Mouse (Mus musculus): ENCODE data around the gene Rln1. TPM values are rescaled to one million over a fixed set of nuclear protein-coding genes. Genes with fewer than 3 reads are reported as not detected.
A peak's percentile ranks its signal among the peaks of the same experiment; 100 is the strongest.

Rln1 gene
- not detected for total RNA-seq (2021)
- long read RNA-seq, experiment 1: 0 reads
- long read RNA-seq, experiment 2: 0 reads

DNA sequence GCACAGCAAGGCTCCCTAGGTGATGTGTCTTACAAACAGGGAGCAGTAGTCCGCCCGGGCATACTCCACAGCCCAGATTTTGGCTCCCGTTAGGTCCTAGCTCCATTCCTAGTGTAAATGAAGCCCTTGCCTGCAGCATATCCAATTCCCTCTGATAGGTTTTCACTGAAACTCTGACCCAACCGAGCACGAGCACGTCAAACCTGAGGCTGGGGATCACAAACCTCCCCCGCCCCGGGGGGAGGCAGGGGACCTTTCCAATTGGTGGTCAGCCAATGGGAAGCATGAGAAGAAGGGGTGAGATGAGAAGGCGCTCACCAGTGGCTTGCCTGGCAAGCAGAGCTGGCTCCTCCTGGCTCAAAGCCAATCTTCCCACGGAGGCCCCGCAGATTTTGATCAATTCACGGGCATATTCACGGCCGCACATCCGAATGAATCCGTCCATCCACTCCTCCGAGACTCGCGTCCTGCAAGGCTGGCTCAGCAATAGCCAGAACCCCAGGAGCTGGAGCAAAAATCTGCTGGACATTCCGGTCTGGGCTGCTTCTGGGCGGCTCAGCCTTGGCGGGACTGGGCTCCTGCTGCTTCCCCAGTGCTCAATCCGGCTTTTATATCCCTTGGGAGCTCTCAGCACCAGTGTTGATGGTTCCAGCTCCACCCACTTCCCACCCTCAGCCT, at the start of gene Rln1:
TSS of gene Rln1 (minus strand) at position 603 of the 678 bp plus-strand sequence.
- DNase-seq: no peak

DNA sequence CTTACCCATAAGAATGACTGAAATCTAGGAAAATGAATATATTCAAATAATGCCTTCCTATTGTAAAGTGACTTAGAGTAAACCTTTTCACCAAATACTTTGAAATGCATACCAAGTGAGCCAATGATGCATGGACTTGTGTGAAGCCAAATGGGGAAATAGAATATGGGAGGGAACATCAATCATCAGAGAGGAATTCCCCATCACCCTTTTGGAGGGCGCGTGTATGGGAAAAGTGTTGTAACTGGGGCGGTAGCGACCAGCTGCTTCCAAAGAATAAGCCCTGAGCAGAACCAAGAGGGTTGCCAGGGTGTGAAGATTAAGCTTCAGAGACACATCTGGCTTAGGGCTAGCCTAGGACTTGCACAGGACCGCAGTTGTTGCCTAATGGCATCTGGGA, 48.9 kb upstream of the Rln1 start:
- DNase-seq: no peak

DNA sequence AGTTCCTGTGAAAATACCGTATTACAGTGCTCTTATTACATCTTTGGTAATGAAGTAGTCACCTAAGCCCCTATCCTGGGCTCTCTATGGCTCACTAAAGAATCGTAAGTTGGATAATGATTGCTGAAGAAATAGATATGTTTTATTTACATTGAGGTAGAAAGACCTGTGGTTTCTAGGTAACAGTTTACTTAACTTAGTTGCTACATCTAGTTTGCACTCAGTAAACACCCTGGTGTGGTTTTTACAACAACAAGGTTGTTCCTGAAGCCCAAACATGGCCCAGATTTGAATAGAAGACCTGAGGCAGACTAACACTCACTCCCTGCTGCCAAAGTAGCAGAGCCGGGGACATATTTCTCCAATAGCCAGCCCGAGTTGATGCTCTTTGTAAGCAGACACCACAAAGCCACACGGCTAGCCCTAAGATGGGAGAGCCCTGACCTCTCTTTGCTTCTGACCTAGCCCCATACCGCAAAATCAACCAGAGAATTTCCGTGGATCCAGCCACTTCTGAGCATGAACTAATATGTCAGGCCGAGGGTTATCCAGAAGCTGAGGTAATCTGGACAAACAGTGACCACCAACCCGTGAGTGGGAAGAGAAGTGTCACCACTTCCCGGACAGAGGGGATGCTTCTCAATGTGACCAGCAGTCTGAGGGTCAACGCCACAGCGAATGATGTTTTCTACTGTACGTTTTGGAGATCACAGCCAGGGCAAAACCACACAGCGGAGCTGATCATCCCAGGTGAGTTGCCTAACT, 45.6 kb upstream of the Rln1 start:
- no peak for DNase-seq

DNA sequence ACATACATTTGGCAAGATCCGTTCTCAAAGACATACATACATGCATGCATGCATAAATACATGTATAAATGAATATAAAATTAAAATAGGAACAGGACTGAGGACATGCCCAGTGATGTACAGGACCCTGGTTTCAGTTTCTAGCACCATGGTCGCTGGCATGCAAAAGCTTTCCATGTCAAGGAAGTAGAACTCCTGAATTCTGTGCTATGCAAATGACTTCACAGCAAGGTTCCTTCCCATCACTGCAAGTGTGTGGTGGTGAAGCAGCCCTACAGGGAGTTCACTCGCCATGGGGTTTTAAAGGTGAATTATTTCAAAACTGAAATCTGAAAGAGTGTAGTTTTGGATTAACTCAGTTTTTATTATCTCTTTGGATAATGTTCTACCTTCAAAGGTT, 41.9 kb upstream of the Rln1 start:
- DNase-seq: no peak

DNA sequence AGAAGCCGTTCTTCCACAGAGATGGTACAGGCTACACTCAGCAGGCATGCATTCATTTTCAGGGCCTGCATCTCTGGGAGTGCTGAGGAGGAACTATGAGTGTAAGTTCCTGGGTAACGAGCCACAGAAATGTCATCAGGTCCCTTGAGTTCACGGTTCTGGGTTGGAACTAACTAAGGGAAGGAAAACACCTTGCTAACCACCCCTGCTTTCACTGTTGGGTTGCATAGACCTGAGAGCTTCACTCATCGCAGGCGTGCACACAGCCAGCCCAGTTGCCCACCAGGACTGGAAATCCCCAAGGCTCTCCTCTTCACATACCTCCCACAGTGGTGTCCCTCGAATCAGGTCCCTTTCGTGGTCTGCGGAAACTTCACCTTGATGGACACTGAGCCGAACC, 40.5 kb upstream of the Rln1 start:
- no peak for DNase-seq

DNA sequence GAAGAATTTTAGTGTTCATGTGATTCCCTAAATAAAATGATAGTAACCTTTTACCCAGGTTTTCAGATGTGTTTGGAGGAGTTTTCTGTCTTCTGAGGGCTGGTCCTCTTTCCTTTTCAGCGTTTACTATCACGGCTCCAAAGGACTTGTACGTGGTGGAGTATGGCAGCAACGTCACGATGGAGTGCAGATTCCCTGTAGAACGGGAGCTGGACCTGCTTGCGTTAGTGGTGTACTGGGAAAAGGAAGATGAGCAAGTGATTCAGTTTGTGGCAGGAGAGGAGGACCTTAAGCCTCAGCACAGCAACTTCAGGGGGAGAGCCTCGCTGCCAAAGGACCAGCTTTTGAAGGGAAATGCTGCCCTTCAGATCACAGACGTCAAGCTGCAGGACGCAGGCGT, 39.0 kb upstream of the Rln1 start:
- no peak for DNase-seq

DNA sequence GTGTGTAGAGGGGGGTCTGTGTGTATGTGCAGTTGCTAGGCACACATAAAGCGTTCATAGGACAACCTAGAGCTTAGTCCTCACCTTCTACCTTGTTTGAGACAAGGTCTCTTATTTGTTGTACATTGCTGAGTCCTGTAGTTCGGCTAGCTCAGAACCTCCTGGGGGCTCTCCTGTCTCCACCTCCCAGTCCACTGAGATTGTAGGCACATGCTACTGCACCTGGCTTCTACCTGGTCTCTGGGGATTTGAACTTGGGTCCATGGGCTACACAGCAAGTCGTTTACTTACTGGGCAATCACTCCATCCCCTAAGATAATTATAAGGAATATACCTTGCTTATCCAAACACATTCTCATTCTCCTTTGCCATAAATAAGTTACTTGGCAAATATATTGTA, 38.2 kb upstream of the Rln1 start:
- DNase-seq: no peak

DNA sequence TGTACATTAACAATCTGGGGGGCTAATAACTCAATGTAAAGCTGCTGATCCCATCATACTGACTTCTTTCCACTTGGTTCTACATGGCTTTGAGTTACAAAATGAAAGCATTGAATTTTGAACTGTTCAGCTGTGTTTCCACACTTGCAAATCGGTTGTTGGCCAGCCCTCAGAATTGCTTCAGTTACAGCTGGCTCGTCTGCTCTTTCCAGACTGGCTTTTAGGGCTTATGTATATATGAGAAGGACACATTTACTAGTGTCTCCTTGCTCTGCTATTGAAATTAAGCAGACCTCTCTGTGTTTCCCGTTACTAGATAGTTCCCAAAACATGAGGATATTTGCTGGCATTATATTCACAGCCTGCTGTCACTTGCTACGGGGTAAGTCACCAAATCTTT, 37.7 kb upstream of the Rln1 start:
- DNase-seq: no peak

DNA sequence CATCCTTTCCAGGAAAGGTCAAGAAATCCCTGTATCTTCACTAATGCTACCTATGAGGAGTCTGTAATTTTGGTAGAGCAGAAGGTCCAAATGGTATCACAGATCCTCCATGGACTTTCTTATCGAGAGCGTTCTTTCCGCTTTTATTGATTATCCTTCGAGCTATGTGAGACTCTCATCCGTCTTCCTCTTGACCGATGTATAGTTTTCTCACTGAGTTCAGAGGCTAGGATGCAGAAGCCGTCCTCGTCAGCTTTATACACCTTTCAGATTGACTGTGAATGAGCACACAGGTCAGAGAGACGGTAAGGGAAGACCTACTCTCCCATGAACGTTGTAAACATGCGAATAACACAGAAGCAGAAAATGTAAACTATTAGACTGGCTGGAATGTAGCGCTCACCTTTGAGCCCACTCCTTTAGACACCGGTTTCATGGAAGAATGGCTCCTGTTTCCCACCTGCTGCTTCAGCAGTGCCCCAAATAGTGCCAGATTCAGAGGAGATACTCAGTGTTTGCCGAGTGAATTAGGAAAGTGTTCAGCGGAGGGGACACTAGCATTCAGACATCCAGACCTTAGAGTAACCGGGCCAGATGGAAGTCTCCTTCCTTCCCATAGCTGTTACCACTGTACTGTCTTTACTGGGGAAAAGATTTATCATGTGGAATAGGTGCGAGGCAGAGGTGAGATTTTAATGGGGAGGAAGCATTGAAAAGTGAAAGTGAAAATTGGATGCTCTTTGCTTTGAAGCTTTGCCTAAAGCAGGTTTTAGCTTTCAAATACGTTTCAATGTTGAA, 37.0 kb upstream of the Rln1 start:
- no peak for DNase-seq

DNA sequence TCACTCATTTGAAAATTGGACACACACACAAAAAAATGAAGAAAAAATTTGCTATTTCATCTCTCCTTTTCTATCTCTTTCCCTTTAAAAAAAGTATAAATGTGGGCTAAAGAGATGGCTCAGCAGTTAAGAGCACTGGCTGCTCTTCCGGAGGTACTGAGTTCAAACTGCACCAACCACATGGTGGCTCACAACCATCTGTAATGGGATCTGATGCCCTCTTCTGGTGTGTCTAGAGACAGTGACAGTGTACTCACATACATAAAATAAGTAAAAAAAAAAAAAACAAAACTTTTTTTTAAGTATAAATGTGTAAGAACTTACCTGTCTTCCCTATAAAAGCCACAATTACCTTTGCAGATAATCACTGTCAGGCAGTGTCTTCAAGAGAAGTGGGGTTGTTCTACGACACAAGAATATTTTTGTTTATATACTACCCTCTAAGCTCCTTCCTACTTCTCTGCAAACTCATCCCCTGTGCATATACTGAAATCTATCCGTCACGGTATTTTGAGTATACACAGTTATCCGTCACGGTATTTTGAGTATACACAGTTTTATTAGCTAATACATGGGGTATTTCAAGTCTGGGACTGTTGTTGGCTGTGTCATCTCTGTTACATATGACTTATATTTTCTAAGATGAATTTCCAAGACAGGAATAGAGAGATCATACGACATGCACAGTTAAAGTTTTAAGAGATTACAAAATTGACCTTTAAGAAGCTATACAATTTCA, 36.2 kb upstream of the Rln1 start:
- no peak for DNase-seq

DNA sequence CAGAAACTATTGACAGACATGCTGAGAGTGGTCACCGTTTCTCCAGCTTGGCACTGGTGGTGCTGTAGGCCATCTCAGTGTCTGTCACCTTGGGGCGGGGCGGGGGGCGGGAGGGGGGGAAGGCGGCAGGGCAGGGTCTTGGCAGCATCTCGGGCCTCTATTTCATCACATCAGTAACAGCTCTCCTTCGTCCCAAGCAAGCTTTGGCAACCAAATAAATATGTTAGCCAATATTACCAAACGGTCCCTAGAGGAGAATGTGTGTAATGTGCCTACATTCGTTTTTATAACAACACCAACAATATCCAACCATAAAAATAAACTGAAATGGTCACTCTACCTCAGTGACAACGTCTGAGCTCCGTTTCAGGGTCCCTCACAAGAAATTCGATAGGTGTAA, 35.6 kb upstream of the Rln1 start:
- DNase-seq: no peak

DNA sequence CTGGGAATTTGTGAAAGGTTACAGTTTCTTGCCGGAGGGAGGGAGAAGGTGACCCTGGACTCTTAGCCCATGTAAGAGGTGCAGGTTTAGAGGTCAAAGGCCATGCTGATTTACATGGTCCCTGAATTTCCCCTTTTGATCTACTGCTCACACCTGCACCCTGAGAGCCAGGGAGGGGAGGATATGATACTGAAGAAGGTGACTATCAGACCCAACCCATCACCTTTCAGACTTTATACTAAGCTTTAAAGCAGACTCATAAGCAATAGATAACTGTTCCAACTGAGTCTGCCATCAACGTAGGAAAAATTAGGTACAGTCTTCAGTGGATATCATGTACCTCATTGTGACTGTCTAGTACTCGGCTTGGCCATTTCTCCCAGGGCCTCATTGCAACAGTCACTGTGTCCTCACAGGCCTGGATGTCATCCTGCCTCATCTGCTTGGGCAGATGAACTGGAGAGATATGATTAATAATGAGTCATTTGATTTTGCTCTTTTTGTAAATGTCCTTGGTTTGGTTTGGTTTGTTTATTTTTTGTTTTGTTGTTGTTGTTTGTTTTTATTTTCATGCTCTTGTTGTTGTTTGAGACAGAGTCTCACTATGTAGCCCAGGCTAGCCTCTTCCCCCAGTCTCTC, 34.3 kb upstream of the Rln1 start:
- DNase-seq: no peak

DNA sequence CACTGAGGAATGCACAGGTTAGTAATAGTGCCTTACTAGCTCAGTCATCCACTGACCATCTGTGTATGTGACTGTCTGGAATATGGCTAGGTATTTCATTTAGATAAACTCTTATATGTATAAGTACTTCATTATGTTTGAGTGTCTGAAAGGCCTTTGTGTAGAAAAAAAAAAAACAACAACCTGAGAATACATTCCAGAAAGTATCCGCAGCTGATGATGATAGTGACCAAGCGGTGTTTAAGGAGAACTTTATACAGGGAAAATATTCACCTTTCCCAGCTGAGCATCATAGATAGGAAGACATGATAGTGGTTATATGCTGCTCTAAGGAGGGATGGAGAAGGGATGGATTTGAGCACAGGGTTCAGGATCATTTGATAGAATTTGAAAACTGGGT, 33.6 kb upstream of the Rln1 start:
- DNase-seq: no peak

DNA sequence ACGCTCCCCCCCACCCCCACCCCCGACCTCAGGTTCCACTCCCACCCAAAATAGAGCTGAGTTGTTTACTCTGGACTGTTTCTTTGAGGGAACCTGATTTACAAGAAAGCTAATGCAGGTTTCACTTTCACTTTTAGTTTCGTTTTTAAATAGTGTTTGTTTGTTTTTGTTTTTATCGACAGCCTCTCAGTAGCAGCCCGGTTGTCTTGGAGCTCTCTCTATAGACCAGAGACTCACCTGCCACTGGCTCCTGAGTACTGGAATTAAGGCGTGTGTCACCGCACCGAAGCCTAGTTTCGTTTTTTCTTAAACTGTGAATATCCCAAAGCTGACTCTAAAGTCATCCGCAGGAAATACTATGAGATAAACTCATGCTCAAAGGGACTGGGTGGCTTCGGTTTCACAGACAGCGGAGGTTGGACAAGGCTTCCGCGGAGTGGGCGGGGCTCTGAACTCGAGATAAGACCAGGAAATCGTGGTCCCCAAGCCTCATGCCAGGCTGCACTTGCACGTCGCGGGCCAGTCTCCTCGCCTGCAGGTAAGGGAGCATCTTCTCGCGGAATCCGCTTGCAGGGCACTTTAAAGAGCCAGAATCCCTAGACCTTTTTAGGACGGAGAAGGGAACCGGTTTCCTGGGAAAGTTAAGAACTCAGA, 32.6 kb upstream of the Rln1 start, which contains the start of the genes Plgrkt and Cd274:
TSS of gene Plgrkt (minus strand) at position 422 of the 654 bp plus-strand sequence.
TSS of gene Cd274 (plus strand) at position 487 of the 654 bp plus-strand sequence.
- DNase-seq: peak; percentile 68

DNA sequence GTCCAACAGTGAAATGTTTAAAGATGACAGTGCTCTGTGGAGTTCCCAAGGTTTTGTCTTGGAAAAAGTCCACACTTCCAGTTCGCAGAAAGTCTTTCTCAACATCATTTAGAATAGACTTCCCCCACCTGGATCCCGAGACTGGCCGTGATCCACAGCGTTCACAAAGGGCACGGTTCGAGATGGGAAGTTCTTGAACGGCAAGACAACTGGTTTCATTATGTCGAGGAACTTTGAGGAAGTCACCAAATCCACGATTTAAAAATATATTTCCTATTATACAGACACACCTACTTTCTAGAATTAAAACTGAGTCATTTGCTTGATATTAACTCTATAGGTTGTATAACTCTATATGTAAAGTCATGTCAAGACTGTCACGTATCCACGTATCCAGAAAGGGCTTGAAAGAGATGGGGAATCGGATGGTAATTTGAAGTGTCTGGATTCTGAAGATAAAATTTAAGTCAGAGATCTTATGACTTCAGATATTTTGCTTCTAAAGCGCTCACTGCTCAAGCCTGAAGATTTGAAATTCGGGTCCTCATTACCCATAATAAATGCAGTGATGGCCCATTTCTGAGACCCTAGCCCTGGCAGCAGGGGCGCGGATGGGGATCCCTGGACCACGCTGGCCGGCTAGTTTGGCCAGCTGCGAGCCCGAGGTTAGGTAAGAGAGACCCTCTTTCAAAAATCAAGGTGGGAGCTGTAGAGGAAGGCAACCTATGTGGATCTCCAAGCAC, 31.9 kb upstream of the Rln1 start:
- DNase-seq: no peak

DNA sequence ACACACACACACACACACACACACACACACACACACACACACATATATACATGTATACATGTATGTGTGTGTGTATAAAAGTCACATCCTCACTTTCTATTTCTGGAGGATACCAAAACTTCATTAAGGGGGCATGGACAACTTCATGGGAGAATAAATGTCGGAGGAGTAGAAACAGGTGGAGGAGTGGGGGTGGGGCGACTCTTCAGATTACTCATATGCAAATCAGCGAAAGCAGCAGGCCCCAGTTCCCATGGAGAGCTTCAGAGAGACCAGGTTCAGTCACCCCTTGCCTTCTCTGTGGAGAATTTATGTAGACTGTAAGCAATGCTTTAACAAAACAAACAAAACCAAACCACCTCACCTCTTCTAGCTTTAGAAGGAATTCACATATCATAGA, 30.6 kb upstream of the Rln1 start:
- DNase-seq: no peak

DNA sequence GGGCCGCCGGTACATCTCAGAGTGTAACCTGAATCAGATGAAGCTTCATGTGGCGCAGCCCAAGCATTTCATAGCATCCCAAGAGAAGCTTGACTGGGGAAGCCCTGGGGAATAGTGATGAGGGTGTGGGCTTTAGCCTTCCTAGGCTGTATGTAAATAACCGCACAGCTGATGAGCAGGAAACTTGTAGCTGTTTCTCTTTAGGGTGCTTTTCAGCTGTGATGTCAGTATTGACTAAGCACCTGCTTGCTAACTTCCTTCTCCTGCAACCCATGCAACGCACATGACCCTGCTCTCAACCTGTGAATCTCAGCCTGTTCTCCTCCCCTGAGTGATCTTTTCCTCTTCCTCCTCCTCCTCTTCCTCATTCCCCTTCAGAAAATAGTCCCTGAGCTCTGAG, 29.6 kb upstream of the Rln1 start:
- DNase-seq: no peak

DNA sequence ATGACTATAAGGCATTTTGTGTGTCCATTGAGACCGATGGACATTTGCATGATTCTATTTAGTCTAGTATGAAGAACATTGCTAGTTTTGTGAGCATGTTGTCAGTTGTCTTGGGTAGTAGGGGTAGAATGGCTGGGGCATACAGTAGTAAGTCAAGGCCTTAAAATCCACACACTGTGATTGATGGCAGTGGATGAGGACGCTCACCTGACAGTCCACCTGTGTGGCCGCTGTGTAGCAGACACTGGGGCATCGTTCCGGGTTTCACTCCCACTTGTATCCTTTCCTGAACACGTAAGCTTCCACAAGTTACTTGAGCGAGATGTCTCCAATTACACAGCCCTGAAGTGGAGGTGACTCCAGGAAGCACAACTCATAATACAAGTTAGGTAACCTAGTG, 29.1 kb upstream of the Rln1 start:
- no peak for DNase-seq

DNA sequence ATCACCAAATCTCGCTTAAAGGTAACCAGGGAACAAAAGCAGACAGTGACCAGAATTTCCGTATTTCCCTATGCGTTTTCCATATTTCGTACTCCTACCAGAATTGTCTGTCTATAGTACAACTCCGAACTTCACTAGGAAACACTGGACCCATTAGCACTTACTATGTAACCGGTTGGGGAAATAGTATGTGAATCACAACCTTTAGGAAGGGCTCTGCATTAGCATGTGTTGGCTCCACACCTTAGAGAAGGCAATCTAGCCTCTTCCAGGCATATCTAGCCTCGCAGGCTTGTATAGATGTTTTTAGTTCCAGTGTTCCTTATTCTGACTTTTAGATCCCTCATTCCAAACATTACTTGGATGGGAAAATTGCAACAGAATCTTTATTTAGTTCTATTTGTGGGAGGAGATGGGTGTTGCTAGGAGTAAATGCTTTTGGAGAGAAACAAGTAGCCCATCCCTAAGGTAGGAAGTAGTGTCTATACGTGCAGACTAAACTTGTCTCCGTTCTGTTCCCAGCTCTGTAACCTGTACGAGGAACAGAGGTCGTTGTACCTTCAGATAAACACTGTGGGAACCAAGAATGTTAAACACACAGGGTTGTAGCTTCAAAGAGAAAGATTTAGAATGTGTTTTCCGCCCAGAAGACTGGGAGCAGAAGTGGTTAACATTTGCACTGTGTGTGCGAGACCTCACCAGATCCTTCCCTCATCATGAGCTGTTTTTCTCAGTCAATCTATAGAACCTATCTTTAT, 27.9 kb upstream of the Rln1 start:
- no peak for DNase-seq

Measured in gastrocnemius, postnatal 25 days (tissue).